Mouse (Mus musculus): ENCODE measurements around the gene Rilp.

DNA sequence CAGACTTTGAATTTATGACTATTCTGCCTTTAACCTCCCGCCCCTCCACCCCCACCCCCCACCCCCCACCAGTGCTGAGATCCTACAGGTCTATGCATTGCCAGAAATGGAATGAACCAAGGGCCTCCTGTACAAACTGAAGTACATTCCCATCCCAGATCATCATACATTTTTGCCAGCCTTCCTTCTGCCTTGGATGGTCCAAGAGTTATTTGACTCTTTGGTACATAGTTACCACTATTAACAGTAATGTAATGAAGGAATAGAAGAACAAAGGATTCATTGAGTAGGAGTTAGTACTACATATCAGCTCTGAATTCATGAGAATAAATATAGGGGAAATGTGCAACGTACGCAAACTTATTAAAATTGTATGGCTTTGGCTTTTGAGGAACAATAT, 23.7 kb upstream of the Rilp start:
- no peak for TF ChIP-seq CTCF (IDR thresholded peaks at IDR 0.05; ENCODE audit: insufficient read depth, low read depth, low read length)
- no peak for TF ChIP-seq POLR2A (IDR thresholded peaks at IDR 0.05; ENCODE audit: insufficient read depth, low read depth, low read length)
